Mouse (Mus musculus): ENCODE measurements around the gene Nkx2-9. TPM values are rescaled to one million over a fixed set of nuclear protein-coding genes. Genes with fewer than 3 reads are reported as not detected.
A peak's percentile ranks its signal among the peaks of the same experiment; 100 is the strongest.

The Nkx2-9 gene
- polyA plus RNA-seq (2014; fragmentation: Nextera tagmentation; extraction: Ambion mirVana) = not detected in 2 replicates

GRCm38 (mm10) chr12:56612761-56613437 lies at the start of gene Nkx2-9:
Nkx2-9 (minus strand) TSS chr12:56613284.
- ATAC-seq (ENCODE audit: low FRiP score, low TSS enrichment) = no peak; the same call in none of the 2 replicates
- Histone ChIP-seq H3K4me1 (ENCODE audit: control insufficient read depth, insufficient read depth, low read length) (peaks cover 4% of the 10 kb centered on the region; the same call in 1 of the 2 replicates), H3K9me3 (ENCODE audit: control insufficient read depth, low read length) (no peaks in the 10 kb centered on the region), H3K4me2 (replicated peaks; ENCODE audit: low read depth, low read length) (peak within 1 kb of the TSS; percentile 42), H3K27me3 (ENCODE audit: control insufficient read depth, insufficient read depth, low read length) (peaks cover 88% of the 10 kb centered on the region), H3K27ac (ENCODE audit: low read depth, low read length) (no peak within 1 kb of the TSS), H3K4me3 (ENCODE audit: low read length) (peak within 1 kb of the TSS; percentile 34), H3K9ac (ENCODE audit: low read depth, low read length) (no peak within 1 kb of the TSS), H3K36me3 (ENCODE audit: control insufficient read depth, insufficient read depth, low read length) (no peaks in the 10 kb centered on the region)
- 2% methylated on average over 40 of the region's 40 CpGs for WGBS

- H3K4me1 ChIP-seq (ENCODE audit: control insufficient read depth, insufficient read depth, low read length) = no peaks in the 10 kb centered on the region
- peak overlapping the region; percentile 35 for H3K4me2 ChIP-seq (replicated peaks; ENCODE audit: low read depth, low read length)
- no peak overlapping the region for H3K9ac ChIP-seq (ENCODE audit: low read depth, low read length)
- peak; percentile 39; the same call in 1 of the 2 replicates for ATAC-seq (ENCODE audit: low FRiP score, low TSS enrichment)
- WGBS = 6% methylated on average over 5 of the region's 5 CpGs
- no peaks in the 10 kb centered on the region for H3K9me3 ChIP-seq (ENCODE audit: control insufficient read depth, low read length)
- no peaks in the 10 kb centered on the region for H3K36me3 ChIP-seq (ENCODE audit: control insufficient read depth, insufficient read depth, low read length)
- no peak overlapping the region for H3K27ac ChIP-seq (ENCODE audit: low read depth, low read length)
- H3K4me3 ChIP-seq (ENCODE audit: low read length) = no peak overlapping the region
- H3K27me3 ChIP-seq (ENCODE audit: control insufficient read depth, insufficient read depth, low read length) = 0 out of 2 replicates have a peak, but pooled peaks cover 6% of the 10 kb centered on the region
Observed at GRCm38 (mm10) chr12:56637181-56637566, 24.1 kb upstream of the Nkx2-9 start.

- peak; percentile 79 for ATAC-seq (ENCODE audit: low FRiP score, low TSS enrichment)
- Histone ChIP-seq H3K4me1 (ENCODE audit: control insufficient read depth, insufficient read depth, low read length) (no peaks in the 10 kb centered on the region), H3K27me3 (ENCODE audit: control insufficient read depth, insufficient read depth, low read length) (0 out of 2 replicates have a peak, but pooled peaks cover 6% of the 10 kb centered on the region), H3K27ac (ENCODE audit: low read depth, low read length) (no peak overlapping the region), H3K9me3 (ENCODE audit: control insufficient read depth, low read length) (no peaks in the 10 kb centered on the region), H3K36me3 (ENCODE audit: control insufficient read depth, insufficient read depth, low read length) (no peaks in the 10 kb centered on the region), H3K4me2 (replicated peaks; ENCODE audit: low read depth, low read length) (peak overlapping the region; percentile 35), H3K9ac (ENCODE audit: low read depth, low read length) (no peak overlapping the region), H3K4me3 (ENCODE audit: low read length) (no peak overlapping the region)
- 21% methylated on average over 14 of the region's 14 CpGs for WGBS
Observed at GRCm38 (mm10) chr12:56636534-56637180, 23.6 kb upstream of the Nkx2-9 start.

GRCm38 (mm10) chr12:56616088-56616487 lies 3.0 kb upstream of the Nkx2-9 start:
- 7% methylated on average over 1 of the region's 1 CpGs for WGBS
- ATAC-seq (ENCODE audit: low FRiP score, low TSS enrichment) = no peak
- no peak overlapping the region for H3K4me2 ChIP-seq (replicated peaks; ENCODE audit: low read depth, low read length)
- peaks cover 82% of the 10 kb centered on the region for H3K27me3 ChIP-seq (ENCODE audit: control insufficient read depth, insufficient read depth, low read length)
- peaks cover 4% of the 10 kb centered on the region; the same call in 1 of the 2 replicates for H3K4me1 ChIP-seq (ENCODE audit: control insufficient read depth, insufficient read depth, low read length)
- no peak overlapping the region for H3K9ac ChIP-seq (ENCODE audit: low read depth, low read length)
- H3K36me3 ChIP-seq (ENCODE audit: control insufficient read depth, insufficient read depth, low read length) = no peaks in the 10 kb centered on the region
- no peak overlapping the region for H3K4me3 ChIP-seq (ENCODE audit: low read length)
- no peak overlapping the region for H3K27ac ChIP-seq (ENCODE audit: low read depth, low read length)
- no peaks in the 10 kb centered on the region for H3K9me3 ChIP-seq (ENCODE audit: control insufficient read depth, low read length)

- WGBS = 7% methylated on average over 6 of the region's 6 CpGs
- no peaks in the 10 kb centered on the region for H3K36me3 ChIP-seq (ENCODE audit: control insufficient read depth, insufficient read depth, low read length)
- H3K27me3 ChIP-seq (ENCODE audit: control insufficient read depth, insufficient read depth, low read length) = peaks cover 83% of the 10 kb centered on the region
- peaks cover 4% of the 10 kb centered on the region; the same call in 1 of the 2 replicates for H3K4me1 ChIP-seq (ENCODE audit: control insufficient read depth, insufficient read depth, low read length)
- H3K27ac ChIP-seq (ENCODE audit: low read depth, low read length) = no peak overlapping the region
- no peak overlapping the region for H3K4me2 ChIP-seq (replicated peaks; ENCODE audit: low read depth, low read length)
- H3K9me3 ChIP-seq (ENCODE audit: control insufficient read depth, low read length) = no peaks in the 10 kb centered on the region
- no peak overlapping the region for H3K9ac ChIP-seq (ENCODE audit: low read depth, low read length)
- no peak overlapping the region for H3K4me3 ChIP-seq (ENCODE audit: low read length)
- no peak for ATAC-seq (ENCODE audit: low FRiP score, low TSS enrichment)
Observed at GRCm38 (mm10) chr12:56615391-56615790, 2.3 kb upstream of the Nkx2-9 start.

GRCm38 (mm10) chr12:56614513-56614912 lies 1.4 kb upstream of the Nkx2-9 start:
- Histone ChIP-seq H3K4me2 (replicated peaks; ENCODE audit: low read depth, low read length) (no peak overlapping the region), H3K36me3 (ENCODE audit: control insufficient read depth, insufficient read depth, low read length) (no peaks in the 10 kb centered on the region), H3K9ac (ENCODE audit: low read depth, low read length) (no peak overlapping the region), H3K4me1 (ENCODE audit: control insufficient read depth, insufficient read depth, low read length) (peaks cover 4% of the 10 kb centered on the region; the same call in 1 of the 2 replicates), H3K27me3 (ENCODE audit: control insufficient read depth, insufficient read depth, low read length) (peaks cover 84% of the 10 kb centered on the region), H3K9me3 (ENCODE audit: control insufficient read depth, low read length) (no peaks in the 10 kb centered on the region), H3K27ac (ENCODE audit: low read depth, low read length) (no peak overlapping the region), H3K4me3 (ENCODE audit: low read length) (no peak overlapping the region)
- 3% methylated on average over 21 of the region's 21 CpGs for WGBS
- no peak for ATAC-seq (ENCODE audit: low FRiP score, low TSS enrichment)

GRCm38 (mm10) chr12:56613916-56614510 lies 929 bp upstream of the Nkx2-9 start:
- ATAC-seq (ENCODE audit: low FRiP score, low TSS enrichment) = no peak
- no peak overlapping the region for H3K27ac ChIP-seq (ENCODE audit: low read depth, low read length)
- H3K4me3 ChIP-seq (ENCODE audit: low read length) = no peak overlapping the region
- H3K4me2 ChIP-seq (replicated peaks; ENCODE audit: low read depth, low read length) = no peak overlapping the region
- no peak overlapping the region for H3K9ac ChIP-seq (ENCODE audit: low read depth, low read length)
- peaks cover 4% of the 10 kb centered on the region; the same call in 1 of the 2 replicates for H3K4me1 ChIP-seq (ENCODE audit: control insufficient read depth, insufficient read depth, low read length)
- H3K36me3 ChIP-seq (ENCODE audit: control insufficient read depth, insufficient read depth, low read length) = no peaks in the 10 kb centered on the region
- peaks cover 84% of the 10 kb centered on the region for H3K27me3 ChIP-seq (ENCODE audit: control insufficient read depth, insufficient read depth, low read length)
- no peaks in the 10 kb centered on the region for H3K9me3 ChIP-seq (ENCODE audit: control insufficient read depth, low read length)
- 2% methylated on average over 14 of the region's 14 CpGs for WGBS

- ATAC-seq (ENCODE audit: low FRiP score, low TSS enrichment) = no peak
- H3K9me3 ChIP-seq (ENCODE audit: control insufficient read depth, low read length) = no peaks in the 10 kb centered on the region
- H3K4me1 ChIP-seq (ENCODE audit: control insufficient read depth, insufficient read depth, low read length) = peaks cover 4% of the 10 kb centered on the region; the same call in 1 of the 2 replicates
- H3K36me3 ChIP-seq (ENCODE audit: control insufficient read depth, insufficient read depth, low read length) = no peaks in the 10 kb centered on the region
- peaks cover 87% of the 10 kb centered on the region for H3K27me3 ChIP-seq (ENCODE audit: control insufficient read depth, insufficient read depth, low read length)
- no peak overlapping the region for H3K9ac ChIP-seq (ENCODE audit: low read depth, low read length)
- H3K4me3 ChIP-seq (ENCODE audit: low read length) = 0 out of 2 replicates have a peak overlapping the region, but pooled peaks have one; percentile 7
- no peak overlapping the region for H3K4me2 ChIP-seq (replicated peaks; ENCODE audit: low read depth, low read length)
- no peak overlapping the region for H3K27ac ChIP-seq (ENCODE audit: low read depth, low read length)
- 1% methylated on average over 6 of the region's 6 CpGs for WGBS
Observed at GRCm38 (mm10) chr12:56613438-56613830, 350 bp upstream of the Nkx2-9 start.
